Mouse (Mus musculus) embryonic fibroblast, embryonic 13.5 days (primary cell): ENCODE measurements around the gene Oas2. TPM values are rescaled to one million over a fixed set of nuclear protein-coding genes. Genes with fewer than 3 reads are reported as not detected.

ENCODE experiments used
- H3K27ac ChIP-seq: 2 replicates; pipeline ENCODE4 v1.5.1; 2012; ENCODE audit warnings: low read length, control low read depth, inconsistent platforms; ENCODE audit not compliant: insufficient read depth
- H3K4me1 ChIP-seq: 2 replicates; pipeline ENCODE4 v1.6.1; 2011; ENCODE audit warnings: low read length; ENCODE audit not compliant: control insufficient read depth, insufficient read depth
- H3K4me3 ChIP-seq: 2 replicates; pipeline ENCODE4 v1.5.1; 2011; ENCODE audit warnings: mild to moderate bottlenecking, control low read depth, low read length; ENCODE audit not compliant: insufficient read depth
- CTCF ChIP-seq: IDR thresholded peaks from 2 replicates; pipeline ENCODE4 v1.5.1; 2011; ENCODE audit warnings: mild to moderate bottlenecking, control low read depth, low read length, moderate library complexity, borderline replicate concordance; ENCODE audit not compliant: insufficient read depth
- POLR2A ChIP-seq: IDR thresholded peaks from 2 replicates; pipeline ENCODE4 v1.6.1; 2011; ENCODE audit warnings: low read depth, mild to moderate bottlenecking, control low read depth, low read length, moderate library complexity
- polyA plus RNA-seq: library from polyadenylated mRNA; stranded (reverse); fragments of >200 nt; gene quantifications from 2 replicates; pipeline ENCODE4 v1.2.4, GENCODE M21; 2011; ENCODE audit warnings: low read depth; ENCODE audit not compliant: missing spikeins, insufficient read length

Gene Oas2
- polyA plus RNA-seq, 1 experiment = 0.61 TPM

- Histone ChIP-seq H3K4me1 (no peaks in the 10 kb centered on the region), H3K27ac (no peak overlapping the region), H3K4me3 (no peak overlapping the region)
- TF ChIP-seq POLR2A = no peak
- no peak for TF ChIP-seq CTCF
Measured at GRCm38 (mm10) chr5:120700996-120701790, 48.5 kb downstream of the Oas2 start.

DNA sequence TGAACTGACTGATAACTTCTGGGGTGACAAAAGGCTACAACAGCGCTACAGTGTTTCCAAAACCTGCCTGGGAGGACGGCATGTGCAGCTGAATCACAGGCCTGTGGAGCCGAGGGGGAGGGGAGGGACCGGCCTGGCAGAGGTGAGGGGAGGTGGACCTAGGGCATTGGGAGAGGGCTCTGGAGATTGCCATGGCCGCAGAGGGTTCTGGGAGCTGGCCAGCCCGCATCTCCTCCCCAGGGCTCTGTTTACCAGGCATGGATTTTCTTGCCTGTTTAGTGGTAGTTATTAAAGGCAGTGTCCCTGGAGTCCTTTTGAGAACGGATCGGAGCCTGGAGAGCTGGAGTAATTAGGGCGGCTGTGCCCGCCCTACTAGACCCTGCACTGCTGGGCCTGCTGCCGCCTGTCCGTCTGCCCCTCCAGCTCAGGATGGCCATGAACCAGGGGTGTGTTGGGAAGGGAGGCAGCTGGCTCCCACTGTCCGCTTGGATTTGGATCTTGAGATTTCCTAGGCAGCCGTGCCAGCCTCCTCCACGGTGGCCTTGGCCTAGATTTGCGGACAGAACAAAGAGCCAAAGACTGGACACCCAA lies 50.8 kb downstream of the Oas2 start:
- no peaks in the 10 kb centered on the region for H3K4me1 ChIP-seq
- TF ChIP-seq POLR2A (no peak), CTCF (no peak)
- no peak overlapping the region for H3K4me3 ChIP-seq
- no peak overlapping the region for H3K27ac ChIP-seq

GRCm38 (mm10) chr5:120698181-120698580 lies 51.5 kb downstream of the Oas2 start:
- Histone ChIP-seq H3K4me3 (no peak overlapping the region), H3K4me1 (no peaks in the 10 kb centered on the region), H3K27ac (no peak overlapping the region)
- TF ChIP-seq POLR2A (no peak), CTCF (no peak)

GRCm38 (mm10) chr5:120696865-120697264 lies 52.8 kb downstream of the Oas2 start:
- Histone ChIP-seq H3K27ac (no peak overlapping the region), H3K4me3 (no peak overlapping the region), H3K4me1 (no peaks in the 10 kb centered on the region)
- no peak for TF ChIP-seq POLR2A
- TF ChIP-seq CTCF = no peak

- Histone ChIP-seq H3K4me3 (no peak overlapping the region), H3K27ac (no peak overlapping the region), H3K4me1 (no peaks in the 10 kb centered on the region)
- TF ChIP-seq POLR2A (no peak), CTCF (no peak)
Measured at GRCm38 (mm10) chr5:120696057-120696743, 53.5 kb downstream of the Oas2 start.

GRCm38 (mm10) chr5:120694695-120695074 lies 55.0 kb downstream of the Oas2 start:
- Histone ChIP-seq H3K4me3 (no peak overlapping the region), H3K27ac (no peak overlapping the region), H3K4me1 (no peaks in the 10 kb centered on the region)
- TF ChIP-seq POLR2A (no peak), CTCF (no peak)

DNA sequence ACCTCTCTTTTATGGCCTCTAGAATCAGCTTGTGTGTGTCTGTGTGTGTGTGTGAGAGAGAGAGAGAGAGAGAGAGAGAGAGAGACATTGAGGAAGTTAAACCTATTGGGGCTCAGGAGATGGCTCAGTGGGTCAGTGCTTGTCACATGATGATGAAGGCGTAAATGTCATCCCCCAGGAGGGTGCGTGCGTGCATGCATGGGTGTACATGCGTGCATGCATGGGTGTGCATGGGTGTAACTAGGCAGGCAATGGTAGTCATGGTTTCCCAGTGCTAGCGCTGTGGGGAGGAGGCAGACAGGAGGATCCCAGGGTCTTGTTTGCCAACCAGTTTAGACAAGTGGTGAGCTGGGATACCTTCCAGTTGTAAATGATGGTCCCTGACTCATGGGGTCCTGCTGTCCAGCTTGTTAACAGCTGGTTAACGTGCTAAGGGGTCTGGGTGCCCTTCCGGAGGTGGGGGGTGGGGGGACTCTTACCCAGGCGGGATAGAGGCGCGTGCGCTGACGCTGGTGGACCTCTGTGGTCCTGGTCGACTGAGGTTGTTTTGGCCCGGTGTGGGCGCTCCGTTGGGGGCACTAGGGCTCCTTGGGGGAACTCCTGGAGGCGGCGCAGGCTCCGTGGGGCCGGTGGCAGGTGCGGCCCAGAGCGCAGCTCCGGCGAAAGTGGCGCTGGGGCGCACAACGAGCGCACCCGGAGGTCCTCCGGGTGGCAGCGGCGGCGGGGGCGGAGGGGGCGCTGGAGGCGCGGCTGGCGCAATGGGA lies 55.5 kb downstream of the Oas2 start:
- Histone ChIP-seq H3K4me3 (no peak overlapping the region), H3K27ac (no peak overlapping the region), H3K4me1 (no peaks in the 10 kb centered on the region)
- TF ChIP-seq CTCF (no peak), POLR2A (no peak)

DNA sequence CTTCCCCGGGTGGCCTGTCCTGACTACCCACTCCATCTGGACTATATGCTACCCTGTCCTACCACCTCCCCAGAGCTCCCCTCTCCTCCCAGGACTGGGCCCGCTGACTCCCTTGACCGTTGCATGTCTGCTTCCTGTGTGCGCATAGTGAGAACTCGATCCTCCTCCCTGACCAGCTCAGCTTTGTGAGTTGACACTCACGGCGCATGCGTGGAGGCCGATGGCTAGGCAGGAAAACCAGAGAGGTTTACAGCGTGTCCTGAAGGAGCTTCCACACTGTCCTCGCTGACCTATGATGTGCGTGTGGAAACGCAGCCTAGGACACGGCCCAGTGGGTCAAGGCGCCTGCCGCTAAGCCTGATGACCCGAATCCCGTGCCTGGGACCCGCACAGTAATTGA lies 57.6 kb downstream of the Oas2 start:
- H3K4me1 ChIP-seq = no peaks in the 10 kb centered on the region
- no peak overlapping the region for H3K4me3 ChIP-seq
- no peak overlapping the region for H3K27ac ChIP-seq
- no peak for TF ChIP-seq POLR2A
- TF ChIP-seq CTCF = no peak

GRCm38 (mm10) chr5:120690417-120690816 lies 59.2 kb downstream of the Oas2 start:
- H3K4me3 ChIP-seq = no peak overlapping the region
- TF ChIP-seq CTCF = no peak
- TF ChIP-seq POLR2A = no peak
- H3K4me1 ChIP-seq = no peaks in the 10 kb centered on the region
- H3K27ac ChIP-seq = no peak overlapping the region
